Mouse (Mus musculus): ENCODE measurements around the gene Tmed10.

Gene Tmed10

GRCm38 (mm10) chr12:85373591-85374560 is 771 bp downstream of the Tmed10 start:
- DNase-seq (ENCODE audit: low spot score): peak; percentile 77

GRCm38 (mm10) chr12:85372068-85372665 is 2.5 kb downstream of the Tmed10 start:
- DNase-seq (ENCODE audit: low spot score): no peak

GRCm38 (mm10) chr12:85368441-85369063 is 6.1 kb downstream of the Tmed10 start:
- no peak for DNase-seq (ENCODE audit: low spot score)

GRCm38 (mm10) chr12:85366271-85366670 is 8.4 kb downstream of the Tmed10 start:
- no peak for DNase-seq (ENCODE audit: low spot score)

- DNase-seq (ENCODE audit: low spot score): no peak
Observed at GRCm38 (mm10) chr12:85362510-85362909, 12.1 kb downstream of the Tmed10 start.

GRCm38 (mm10) chr12:85361580-85361979 is 13.1 kb downstream of the Tmed10 start:
- DNase-seq (ENCODE audit: low spot score): no peak

GRCm38 (mm10) chr12:85361165-85361564 is 13.5 kb downstream of the Tmed10 start:
- no peak for DNase-seq (ENCODE audit: low spot score)

GRCm38 (mm10) chr12:85354061-85354460 is 20.6 kb downstream of the Tmed10 start:
- no peak for DNase-seq (ENCODE audit: low spot score)

GRCm38 (mm10) chr12:85350407-85351232 is 24.0 kb downstream of the Tmed10 start:
- no peak for DNase-seq (ENCODE audit: low spot score)

- no peak for DNase-seq (ENCODE audit: low spot score)
Observed at GRCm38 (mm10) chr12:85348338-85348737, 26.3 kb downstream of the Tmed10 start.

- no peak for DNase-seq (ENCODE audit: low spot score)
Observed at GRCm38 (mm10) chr12:85347196-85347595, 27.5 kb downstream of the Tmed10 start.

GRCm38 (mm10) chr12:85346374-85346773 is 28.3 kb downstream of the Tmed10 start:
- no peak for DNase-seq (ENCODE audit: low spot score)

GRCm38 (mm10) chr12:85345559-85345958 is 29.1 kb downstream of the Tmed10 start:
- DNase-seq (ENCODE audit: low spot score): no peak

GRCm38 (mm10) chr12:85344252-85344651 is 30.4 kb downstream of the Tmed10 start:
- DNase-seq (ENCODE audit: low spot score): no peak

GRCm38 (mm10) chr12:85342310-85342709 is 32.3 kb downstream of the Tmed10 start:
- no peak for DNase-seq (ENCODE audit: low spot score)

- no peak for DNase-seq (ENCODE audit: low spot score)
Observed at GRCm38 (mm10) chr12:85341131-85341530, 33.5 kb downstream of the Tmed10 start.

GRCm38 (mm10) chr12:85339947-85340346 is 34.7 kb downstream of the Tmed10 start:
- DNase-seq (ENCODE audit: low spot score): no peak

- peak; percentile 88 for DNase-seq (ENCODE audit: low spot score)
Observed at GRCm38 (mm10) chr12:85339243-85339729, 35.4 kb downstream of the Tmed10 start, which contains the start of gene Nek9. TSS of gene Nek9 (minus strand) at chr12:85339362.

GRCm38 (mm10) chr12:85338815-85339214 is 35.8 kb downstream of the Tmed10 start:
- DNase-seq (ENCODE audit: low spot score): no peak

- DNase-seq (ENCODE audit: low spot score): no peak
Observed at GRCm38 (mm10) chr12:85337567-85338311, 36.9 kb downstream of the Tmed10 start.

GRCm38 (mm10) chr12:85330153-85330552 is 44.5 kb downstream of the Tmed10 start:
- no peak for DNase-seq (ENCODE audit: low spot score)

Measured in ovary, postnatal 36 days (tissue).